Mouse (Mus musculus): ENCODE data around the gene Tex13c2. TPM values are rescaled to one million over a fixed set of nuclear protein-coding genes. Genes with fewer than 3 reads are reported as not detected.
A peak's percentile ranks its signal among the peaks of the same experiment; 100 is the strongest.

The Tex13c2 gene
- total and polyA plus RNA-seq, 3 experiments: not detected

DNA sequence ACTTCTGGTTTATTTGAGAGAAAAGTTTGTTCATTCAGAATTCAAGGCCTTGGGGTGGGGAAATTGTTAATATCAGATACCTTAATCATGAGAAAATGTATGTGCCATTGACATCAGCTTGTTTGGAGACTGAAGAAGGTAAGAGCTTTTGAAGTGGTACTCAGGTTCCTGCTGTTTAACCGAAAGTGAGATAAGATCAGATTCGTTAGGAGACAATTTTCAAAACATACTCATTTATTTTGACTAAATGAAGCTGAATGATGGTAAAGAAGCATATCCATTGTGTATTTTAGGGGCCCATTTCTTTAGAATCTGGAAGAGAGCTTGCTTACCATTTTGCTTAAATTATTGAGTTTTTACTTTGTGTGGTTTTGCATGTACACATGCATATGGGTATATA, 21.6 kb downstream of the Tex13c2 start:
- in situ Hi-C loops (cut with MboI; ENCODE audit: low pct_ligation_motif_present, low pct_unique_long_range_greater_than_20kb, low sequenced_read_pairs): loop anchor here (25.0 kb wide), 2 partner anchors 149 to 249 kb away; no protein-coding TSS in a partner anchor
- H3K4me3 ChIP-seq (replicated peaks in 1 of 3; ENCODE audit: low read depth in 2 of 3, low read length in 2 of 3, poor library complexity in 1 of 3): no peak overlapping the region
- DNase-seq (ENCODE audit: extremely low read depth): no peak
- no peaks in the 10 kb centered on the region for H3K36me3 ChIP-seq (replicated peaks in 1 of 2; ENCODE audit: control insufficient read depth in 1 of 2, insufficient read depth in 1 of 2, low read length in 1 of 2)
- H3K4me1 ChIP-seq (ENCODE audit: control insufficient read depth in 1 of 2, insufficient read depth in 2 of 2): no peaks in the 10 kb centered on the region
- no peak overlapping the region for H3K9ac ChIP-seq (ENCODE audit: insufficient read depth, low read depth)
- TF ChIP-seq MAZ (IDR thresholded peaks at IDR 0.05; ENCODE audit: low read depth, low read length) (no peak), PAX5 (IDR thresholded peaks at IDR 0.05; ENCODE audit: low read length) (no peak), ZNF384 (IDR thresholded peaks at IDR 0.05; ENCODE audit: low read depth, low read length) (no peak), NRF1 (IDR thresholded peaks at IDR 0.05; ENCODE audit: low read depth, low read length) (no peak), NELFE (IDR thresholded peaks at IDR 0.05; ENCODE audit: low read depth, low read length) (no peak), GABPA (IDR thresholded peaks at IDR 0.05; ENCODE audit: insufficient replicate concordance, low read depth, low read length) (no peak)
- no peak overlapping the region for H3K27ac ChIP-seq (ENCODE audit: insufficient read depth, low read depth)
- no peaks in the 10 kb centered on the region for H3K27me3 ChIP-seq (replicated peaks)
- dilution Hi-C loops (cut with MboI; ENCODE audit: extremely low pct_ligation_motif_present, extremely low pct_unique_long_range_greater_than_20kb, low sequenced_read_pairs): no loop called here
- no peak overlapping the region for H3K4me2 ChIP-seq (ENCODE audit: insufficient read depth, low read depth, poor library complexity, severe bottlenecking)
- no peaks in the 10 kb centered on the region for H3K9me3 ChIP-seq (replicated peaks; ENCODE audit: low read length)
- no peaks in the 10 kb centered on the region for H3K79me2 ChIP-seq (replicated peaks; ENCODE audit: control insufficient read depth, extremely low read depth, insufficient read depth, poor library complexity, severe bottlenecking)

DNA sequence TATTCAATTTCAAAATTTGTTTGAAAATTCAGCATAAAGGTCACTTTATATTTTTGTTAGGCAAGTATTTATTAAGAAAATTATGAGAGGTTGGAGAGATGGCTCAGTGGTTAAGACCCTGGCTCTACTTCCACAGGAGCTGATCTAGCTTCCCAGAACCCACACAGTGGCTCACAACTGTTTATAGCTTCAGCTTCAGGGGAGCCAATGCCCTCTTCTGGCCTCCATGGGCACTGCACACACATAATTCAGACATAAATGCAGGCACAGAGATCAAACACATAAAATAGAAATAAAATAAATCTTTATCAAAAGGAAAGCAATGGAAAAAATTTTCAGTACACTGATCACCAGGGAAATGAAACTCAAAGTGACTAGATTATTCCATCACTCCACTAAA, 23.1 kb downstream of the Tex13c2 start:
- in situ Hi-C loops (cut with MboI; ENCODE audit: low pct_ligation_motif_present, low pct_unique_long_range_greater_than_20kb, low sequenced_read_pairs): loop anchor here (25.0 kb wide), 2 partner anchors 150 to 250 kb away; no protein-coding TSS in a partner anchor
- dilution Hi-C loops (cut with MboI; ENCODE audit: extremely low pct_ligation_motif_present, extremely low pct_unique_long_range_greater_than_20kb, low sequenced_read_pairs): no loop called here
- H3K27me3 ChIP-seq (replicated peaks): no peaks in the 10 kb centered on the region
- TF ChIP-seq CHD1 (IDR thresholded peaks at IDR 0.05; ENCODE audit: low read depth, low read length) (no peak), RAD21 (IDR thresholded peaks at IDR 0.05; ENCODE audit: low read depth, low read length) (peak; percentile 40), SIN3A (IDR thresholded peaks at IDR 0.05; ENCODE audit: low read length) (no peak), IRF4 (IDR thresholded peaks at IDR 0.05; ENCODE audit: low read depth, low read length) (no peak), CTCF (conservative IDR thresholded peaks at IDR 0.05 in 1 of 2, IDR thresholded peaks at IDR 0.05 in 1 of 2; ENCODE audit: low read depth in 2 of 2, low read length in 2 of 2) (peak in 1 of 2 experiments; percentile 53; a peak in 2 of 4 replicates), NELFE (IDR thresholded peaks at IDR 0.05; ENCODE audit: low read depth, low read length) (no peak), HCFC1 (IDR thresholded peaks at IDR 0.05; ENCODE audit: low read depth, low read length) (no peak), MAFK (IDR thresholded peaks at IDR 0.05; ENCODE audit: insufficient replicate concordance, low read length) (no peak), JUND (conservative IDR thresholded peaks at IDR 0.05; ENCODE audit: low read depth, low read length) (no peak), SMC3 (IDR thresholded peaks at IDR 0.05; ENCODE audit: low read depth, low read length) (peak; percentile 35), JUN (IDR thresholded peaks at IDR 0.05; ENCODE audit: insufficient read depth, low read depth, low read length) (no peak), TCF12 (IDR thresholded peaks at IDR 0.05; ENCODE audit: low read depth, low read length) (no peak), POLR2AphosphoS2 (IDR thresholded peaks at IDR 0.05; ENCODE audit: low read depth, low read length) (no peak)
- no peaks in the 10 kb centered on the region for H3K79me2 ChIP-seq (replicated peaks; ENCODE audit: control insufficient read depth, extremely low read depth, insufficient read depth, poor library complexity, severe bottlenecking)
- H3K4me2 ChIP-seq (ENCODE audit: insufficient read depth, low read depth, poor library complexity, severe bottlenecking): no peak overlapping the region
- DNase-seq (ENCODE audit: extremely low read depth): peak; percentile 19
- H3K9me3 ChIP-seq (replicated peaks; ENCODE audit: low read length): no peaks in the 10 kb centered on the region
- no peak overlapping the region for H3K27ac ChIP-seq (ENCODE audit: insufficient read depth, low read depth)
- H3K4me3 ChIP-seq (replicated peaks in 1 of 3; ENCODE audit: low read depth in 2 of 3, low read length in 2 of 3, poor library complexity in 1 of 3): no peak overlapping the region
- no peaks in the 10 kb centered on the region for H3K4me1 ChIP-seq (ENCODE audit: control insufficient read depth in 1 of 2, insufficient read depth in 2 of 2)
- H3K36me3 ChIP-seq (replicated peaks in 1 of 2; ENCODE audit: control insufficient read depth in 1 of 2, insufficient read depth in 1 of 2, low read length in 1 of 2): no peaks in the 10 kb centered on the region
- H3K9ac ChIP-seq (ENCODE audit: insufficient read depth, low read depth): no peak overlapping the region
